Comparison of ENCODE assay signal across 8 mouse cellular contexts in genomic region chr7:127117948-127118347, GRCm38 (mm10). TPM values are rescaled to one million over a fixed set of nuclear protein-coding genes. Genes with fewer than 3 reads are reported as not detected.
DNase-seq lines count a peak whose midpoint lies in the region; ATAC-seq and TF ChIP-seq lines count a peak whose summit lies in the region.

No protein-coding gene starts in this region.

- no peak overlapping the region for H3K9ac ChIP-seq in kidney, embryonic 14.5 days (ENCODE audit: low read depth, low read length)
- H3K9ac ChIP-seq in liver, embryonic 14.5 days (replicated peaks) = no peak overlapping the region

- H3K4me1 ChIP-seq in kidney, embryonic 14.5 days (ENCODE audit: control insufficient read depth, insufficient read depth, low read length) = peaks cover 17% of the 10 kb centered on the region; the same call in 1 of the 2 replicates
- peaks cover 3 to 26% of the 10 kb centered on the region in 2 experiments; a peak in 3 of 4 replicates for H3K4me1 ChIP-seq in liver, embryonic 14.5 days (replicated peaks; ENCODE audit: control insufficient read depth in 2 of 2, insufficient read depth in 2 of 2, low read length in 1 of 2)

- in situ Hi-C loops in Patski (cut with MboI; ENCODE audit: low pct_unique_long_range_greater_than_20kb) = no loop called here

- POLR2A ChIA-PET in Patski (lab: Charles Lee) = no interaction called here

- no peaks in the 10 kb centered on the region for H3K36me3 ChIP-seq in kidney, embryonic 14.5 days (ENCODE audit: control insufficient read depth, insufficient read depth, low read length)
- H3K36me3 ChIP-seq in liver, embryonic 14.5 days (replicated peaks; ENCODE audit: control insufficient read depth, insufficient read depth, low read depth) = no peaks in the 10 kb centered on the region; the same call in 1 of the 2 replicates

- H3K4me2 ChIP-seq in kidney, embryonic 14.5 days (replicated peaks; ENCODE audit: low read depth, low read length) = no peak overlapping the region
- no peak overlapping the region for H3K4me2 ChIP-seq in liver, embryonic 14.5 days (ENCODE audit: low read depth)

- H3K27ac ChIP-seq in kidney, embryonic 14.5 days (ENCODE audit: low read depth, low read length) = no peak overlapping the region
- no peak overlapping the region for H3K27ac ChIP-seq in liver, embryonic 14.5 days

- no peak for ATAC-seq in kidney, embryonic 14.5 days (ENCODE audit: low FRiP score, low TSS enrichment)
- no peak for ATAC-seq in Patski
- ATAC-seq in liver, embryonic 14.5 days (ENCODE audit: insufficient read depth) = no peak

- H3K9me3 ChIP-seq in kidney, embryonic 14.5 days (ENCODE audit: control insufficient read depth, low read length) = no peaks in the 10 kb centered on the region
- H3K9me3 ChIP-seq in liver, embryonic 14.5 days (ENCODE audit: control insufficient read depth, low read length) = no peaks in the 10 kb centered on the region

- CTCF ChIA-PET in Patski (lab: Charles Lee) = no interaction called here

- no peak overlapping the region for H3K4me3 ChIP-seq in kidney, embryonic 14.5 days (ENCODE audit: low read length)
- H3K4me3 ChIP-seq in liver, embryonic 14.5 days (ENCODE audit: insufficient read depth in 1 of 2, low read depth in 2 of 2, low read length in 2 of 2) = no peak overlapping the region

- peaks cover 9% of the 10 kb centered on the region for H3K27me3 ChIP-seq in kidney, embryonic 14.5 days (ENCODE audit: control insufficient read depth, insufficient read depth, low read length)
- H3K27me3 ChIP-seq in Patski = no peaks in the 10 kb centered on the region
- no peaks in the 10 kb centered on the region for H3K27me3 ChIP-seq in liver, embryonic 14.5 days (ENCODE audit: control insufficient read depth, insufficient read depth, low read length)

- DNase-seq in kidney, adult 18-20 months = peak; percentile 39
- no peak for DNase-seq in Patski (ENCODE audit: low read depth, low spot score)
- peak; percentile 37 for DNase-seq in fat pad, adult 2 months (ENCODE audit: extremely low read depth, low read depth, low spot score)
- no peak for DNase-seq in liver, embryonic 14.5 days (ENCODE audit: low read depth in 3 of 3, low spot score in 3 of 3)
- DNase-seq in B cell, adult 2 months = no peak
- no peak for DNase-seq in layer of hippocampus, adult 18-20 months (ENCODE audit: low spot score in 2 of 2)
- DNase-seq in thymus, postnatal 10 days (ENCODE audit: low spot score in 2 of 2) = no peak

- TF ChIP-seq EP300 in liver, embryonic 14.5 days (IDR thresholded peaks at IDR 0.05; ENCODE audit: low read depth) = no peak

- TF ChIP-seq CTCF in Patski (IDR thresholded peaks at IDR 0.05) = peak; percentile 55
- peak; percentile 50 for TF ChIP-seq CTCF in liver, embryonic 14.5 days (IDR thresholded peaks at IDR 0.05; ENCODE audit: low read depth)

- WGBS in kidney, embryonic 14.5 days = 33% methylated on average over 5 of the region's 5 CpGs
- WGBS in liver, embryonic 14.5 days (ENCODE audit: insufficient replicate concordance) = 69% methylated on average over 5 of the region's 5 CpGs

RNA-seq across cellular contexts. Expression of gene Qprt, which starts 4.1 kb away (rescaled TPM):
- polyA plus RNA-seq in kidney, embryonic 14.5 days (2014; fragmentation: Nextera tagmentation; extraction: Ambion mirVana) = 8.9 and 13.0 TPM in 2 replicates
- polyA plus RNA-seq in Patski (2021) = not detected
- 35.6 and 35.9 TPM in 2 replicates for polyA plus RNA-seq in liver, embryonic 14.5 days (2012; rRNA removed)
- 48.6 and 49.2 TPM in 2 replicates for polyA plus RNA-seq in liver, embryonic 14.5 days (2014; fragmentation: Nextera tagmentation; extraction: Ambion mirVana)
- under 1 TPM; 0.20 to 0.50 TPM for total RNA-seq in layer of hippocampus, adult 18-20 months (2021)

RNA-seq across cellular contexts. Expression of gene Spn, which starts 19.7 kb away (rescaled TPM):
- 0.14 and 0.26 TPM in 2 replicates for polyA plus RNA-seq in kidney, embryonic 14.5 days (2014; fragmentation: Nextera tagmentation; extraction: Ambion mirVana)
- polyA plus RNA-seq in Patski (2021) = 0.21 TPM
- polyA plus RNA-seq in liver, embryonic 14.5 days (2012; rRNA removed) = 8.0 and 10.8 TPM in 2 replicates
- polyA plus RNA-seq in liver, embryonic 14.5 days (2014; fragmentation: Nextera tagmentation; extraction: Ambion mirVana) = 7.9 and 8.0 TPM in 2 replicates
- under 1 TPM; 0.25 to 0.30 TPM for total RNA-seq in layer of hippocampus, adult 18-20 months (2021)

RNA-seq across cellular contexts. Expression of gene AI467606, which starts 26.8 kb away (rescaled TPM):
- 3.5 TPM in 2 replicates for polyA plus RNA-seq in kidney, embryonic 14.5 days (2014; fragmentation: Nextera tagmentation; extraction: Ambion mirVana)
- polyA plus RNA-seq in Patski (2021) = 0.71 TPM
- 5.3 and 6.4 TPM in 2 replicates for polyA plus RNA-seq in liver, embryonic 14.5 days (2012; rRNA removed)
- 7.6 and 8.5 TPM in 2 replicates for polyA plus RNA-seq in liver, embryonic 14.5 days (2014; fragmentation: Nextera tagmentation; extraction: Ambion mirVana)
- 1 to 10 TPM in 1 of 2 experiments, under 1 TPM in 1; 0.84 to 1.6 TPM for total RNA-seq in layer of hippocampus, adult 18-20 months (2021)

RNA-seq across cellular contexts. Expression of gene Zg16, which starts 30.8 kb away (rescaled TPM):
- polyA plus RNA-seq in kidney, embryonic 14.5 days (2014; fragmentation: Nextera tagmentation; extraction: Ambion mirVana) = not detected in 2 replicates
- polyA plus RNA-seq in Patski (2021) = not detected
- 0.08 and 0.11 TPM in 2 replicates for polyA plus RNA-seq in liver, embryonic 14.5 days (2012; rRNA removed)
- polyA plus RNA-seq in liver, embryonic 14.5 days (2014; fragmentation: Nextera tagmentation; extraction: Ambion mirVana) = not detected in 2 replicates
- not detected for total RNA-seq in layer of hippocampus, adult 18-20 months (2021)

Comparison
In these comparisons a context has a peak if more than half of its experiments do, and no peak if none do; other contexts are left out.
1. DNase-seq: peak in kidney, adult 18-20 months (single experiment) and fat pad, adult 2 months (single experiment); none in Patski (single experiment), liver, embryonic 14.5 days (0 of 3), B cell, adult 2 months (0 of 2), layer of hippocampus, adult 18-20 months (0 of 2) and thymus, postnatal 10 days (0 of 2).